Mouse (Mus musculus): ENCODE measurements around the gene 4933406M09Rik.

4933406M09Rik gene

GRCm38 (mm10) chr1:134435414-134435813 is 49.7 kb downstream of the 4933406M09Rik start:
- DNase-seq (ENCODE audit: low spot score), result no peak

GRCm38 (mm10) chr1:134440437-134440836 is 54.7 kb downstream of the 4933406M09Rik start:
- DNase-seq (ENCODE audit: low spot score), result no peak

Data from left cerebral cortex, adult 11 months (tissue).